Mouse (Mus musculus): ENCODE measurements around the gene Tspan7. TPM values are rescaled to one million over a fixed set of nuclear protein-coding genes. Genes with fewer than 3 reads are reported as not detected.
A peak's percentile ranks its signal among the peaks of the same experiment; 100 is the strongest.

Tspan7 gene
- 44.4 and 46.4 TPM in 2 replicates for polyA plus RNA-seq (2015; fragmentation: Nextera tagmentation; extraction: Ambion mirVana)

GRCm38 (mm10) chrX:10484872-10485569, at the start of gene Tspan7:
Gene Tspan7, plus strand, starts transcription at chrX:10485158.
- no peaks in the 10 kb centered on the region for H3K4me1 ChIP-seq (ENCODE audit: insufficient read depth)
- H3K4me3 ChIP-seq (ENCODE audit: low read depth, low read length), result peak within 1 kb of the TSS; percentile 46
- ATAC-seq (peak; percentile 84), DNase-seq (peak; percentile 69)
- H3K27ac ChIP-seq (ENCODE audit: low read depth), result peak within 1 kb of the TSS; percentile 64
- peak within 1 kb of the TSS; percentile 64 for H3K4me2 ChIP-seq (ENCODE audit: low read depth, low read length)
- H3K9me3 ChIP-seq (ENCODE audit: low read length), result no peaks in the 10 kb centered on the region
- peaks cover 4% of the 10 kb centered on the region; the same call in 1 of the 2 replicates for H3K27me3 ChIP-seq (ENCODE audit: insufficient read depth, low read length)
- H3K9ac ChIP-seq (replicated peaks), result peak within 1 kb of the TSS; percentile 48
- 12% methylated on average over 28 of the region's 41 CpGs for WGBS (ENCODE audit: insufficient replicate concordance)
- no peaks in the 10 kb centered on the region for H3K36me3 ChIP-seq (replicated peaks; ENCODE audit: insufficient read depth, low read length)
- TF ChIP-seq EP300 (IDR thresholded peaks at IDR 0.05; ENCODE audit: low read depth) (no peak), CTCF (IDR thresholded peaks at IDR 0.05; ENCODE audit: low read depth) (no peak)

DNA sequence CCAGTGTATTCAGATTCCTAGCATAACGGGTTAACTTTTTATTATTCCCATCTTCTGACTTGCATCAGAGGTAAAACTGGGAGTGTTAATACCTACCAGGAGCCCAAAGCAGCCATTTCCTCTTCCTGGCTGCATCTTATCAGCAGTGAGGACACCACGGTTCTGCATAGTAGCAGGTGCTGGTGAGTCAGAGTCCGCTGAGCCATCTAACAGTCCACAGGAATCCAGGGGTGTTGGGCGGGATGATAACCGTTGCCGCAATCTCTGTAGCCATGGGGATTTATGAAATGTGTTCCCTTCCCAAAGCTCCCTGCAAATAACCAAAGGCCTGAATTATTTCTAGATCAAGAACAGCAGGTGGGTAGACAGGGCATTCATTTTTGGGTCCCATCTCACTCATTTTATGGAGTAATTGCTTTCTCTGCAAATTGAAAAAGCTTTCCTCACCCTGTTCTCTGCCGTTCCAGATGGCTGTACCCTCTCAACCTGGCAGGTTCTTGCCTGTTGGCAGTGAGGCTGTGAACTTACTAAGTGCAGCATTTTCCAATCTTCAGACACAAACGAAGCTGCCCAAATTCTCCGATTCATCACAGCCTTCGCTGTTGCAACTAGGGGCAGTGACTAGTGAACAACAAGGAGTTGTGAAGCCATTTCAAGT, 35.5 kb upstream of the Tspan7 start:
- Histone ChIP-seq H3K27ac (ENCODE audit: low read depth) (no peak overlapping the region), H3K36me3 (replicated peaks; ENCODE audit: insufficient read depth, low read length) (no peaks in the 10 kb centered on the region), H3K4me1 (ENCODE audit: insufficient read depth) (no peaks in the 10 kb centered on the region), H3K4me2 (ENCODE audit: low read depth, low read length) (no peak overlapping the region), H3K4me3 (ENCODE audit: low read depth, low read length) (no peak overlapping the region), H3K9ac (replicated peaks) (no peak overlapping the region), H3K27me3 (ENCODE audit: insufficient read depth, low read length) (no peaks in the 10 kb centered on the region), H3K9me3 (ENCODE audit: low read length) (no peaks in the 10 kb centered on the region)
- DNase-seq, result no peak
- TF ChIP-seq EP300 (IDR thresholded peaks at IDR 0.05; ENCODE audit: low read depth) (no peak), CTCF (IDR thresholded peaks at IDR 0.05; ENCODE audit: low read depth) (no peak)
- 73% methylated on average over 10 of the region's 10 CpGs for WGBS (ENCODE audit: insufficient replicate concordance)
- ATAC-seq, result no peak

DNA sequence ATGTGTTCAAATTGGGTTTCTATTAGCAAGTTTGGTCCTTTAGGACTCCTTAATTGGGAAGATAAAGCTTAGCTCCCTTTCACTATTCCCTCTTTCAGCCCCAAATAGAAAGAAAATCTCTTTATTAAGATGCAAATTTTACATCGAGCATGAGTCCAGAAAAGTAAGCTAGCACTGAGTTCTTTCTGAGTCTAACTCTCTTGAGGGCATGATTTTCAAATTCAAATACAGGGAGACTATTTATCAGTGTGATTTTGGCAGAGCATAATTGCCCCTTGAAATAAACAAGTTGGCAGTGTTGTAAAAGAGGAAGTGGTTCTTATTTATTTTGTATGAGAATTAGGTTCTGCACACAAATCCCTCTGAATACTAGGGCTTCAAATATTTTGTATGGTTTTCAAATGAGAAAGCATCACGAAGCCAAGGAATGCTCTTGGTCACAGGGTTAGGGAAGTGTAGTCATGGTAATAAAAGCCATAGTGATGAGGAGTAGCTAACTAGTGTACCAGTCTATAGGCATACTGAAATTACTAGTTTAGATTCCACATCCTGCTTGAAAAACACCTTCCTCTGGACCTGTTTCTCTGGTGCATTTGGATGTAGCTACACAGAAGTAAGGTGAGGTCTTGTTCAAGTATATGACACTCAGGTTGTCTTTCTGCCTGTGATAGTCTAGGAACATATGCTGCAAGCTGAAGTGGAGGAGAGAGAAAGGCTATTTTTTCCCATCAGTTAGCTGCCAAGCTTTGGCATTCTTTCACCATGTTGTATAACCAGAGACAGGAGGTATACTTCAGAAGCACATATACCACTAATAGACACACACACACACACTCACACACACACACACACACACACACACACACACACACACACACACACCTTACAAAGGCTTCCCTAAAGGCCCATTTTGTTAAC, 34.6 kb upstream of the Tspan7 start:
- Histone ChIP-seq H3K36me3 (replicated peaks; ENCODE audit: insufficient read depth, low read length) (no peaks in the 10 kb centered on the region), H3K4me1 (ENCODE audit: insufficient read depth) (no peaks in the 10 kb centered on the region), H3K9ac (replicated peaks) (no peak overlapping the region), H3K9me3 (ENCODE audit: low read length) (no peaks in the 10 kb centered on the region), H3K27ac (ENCODE audit: low read depth) (no peak overlapping the region), H3K27me3 (ENCODE audit: insufficient read depth, low read length) (no peaks in the 10 kb centered on the region), H3K4me2 (ENCODE audit: low read depth, low read length) (no peak overlapping the region), H3K4me3 (ENCODE audit: low read depth, low read length) (no peak overlapping the region)
- TF ChIP-seq CTCF (IDR thresholded peaks at IDR 0.05; ENCODE audit: low read depth) (no peak), EP300 (IDR thresholded peaks at IDR 0.05; ENCODE audit: low read depth) (no peak)
- no peak for ATAC-seq
- no peak for DNase-seq
- WGBS (ENCODE audit: insufficient replicate concordance), result 61% methylated on average over 2 of the region's 2 CpGs

DNA sequence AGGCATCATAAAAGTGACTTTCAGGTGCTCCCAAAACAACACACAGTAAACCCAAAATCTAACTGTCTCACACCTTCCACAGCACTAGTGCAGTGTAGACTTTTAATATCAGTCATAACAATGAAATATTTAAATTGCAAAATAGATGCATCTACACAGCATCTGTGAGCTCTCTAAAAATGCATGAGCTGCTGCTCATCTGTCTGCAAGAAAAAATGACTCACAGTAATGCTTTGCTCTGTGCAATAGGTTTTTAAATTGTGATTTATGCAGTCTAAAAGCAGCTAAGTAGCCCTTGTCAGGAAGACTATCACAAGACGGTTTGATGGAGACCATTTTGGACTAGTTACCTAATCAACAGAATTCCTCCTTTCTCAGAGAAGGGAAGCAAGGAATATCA, 31.2 kb upstream of the Tspan7 start:
- Histone ChIP-seq H3K4me3 (ENCODE audit: low read depth, low read length) (no peak overlapping the region), H3K9me3 (ENCODE audit: low read length) (no peaks in the 10 kb centered on the region), H3K36me3 (replicated peaks; ENCODE audit: insufficient read depth, low read length) (no peaks in the 10 kb centered on the region), H3K27ac (ENCODE audit: low read depth) (no peak overlapping the region), H3K4me2 (ENCODE audit: low read depth, low read length) (no peak overlapping the region), H3K4me1 (ENCODE audit: insufficient read depth) (no peaks in the 10 kb centered on the region), H3K27me3 (ENCODE audit: insufficient read depth, low read length) (no peaks in the 10 kb centered on the region), H3K9ac (replicated peaks) (no peak overlapping the region)
- TF ChIP-seq CTCF (IDR thresholded peaks at IDR 0.05; ENCODE audit: low read depth) (no peak), EP300 (IDR thresholded peaks at IDR 0.05; ENCODE audit: low read depth) (no peak)
- 67% methylated on average over 1 of the region's 1 CpGs for WGBS (ENCODE audit: insufficient replicate concordance)
- DNase-seq (no peak), ATAC-seq (no peak)

- Histone ChIP-seq H3K4me1 (ENCODE audit: insufficient read depth) (no peaks in the 10 kb centered on the region), H3K9ac (replicated peaks) (no peak overlapping the region), H3K27ac (ENCODE audit: low read depth) (no peak overlapping the region), H3K4me3 (ENCODE audit: low read depth, low read length) (no peak overlapping the region), H3K36me3 (replicated peaks; ENCODE audit: insufficient read depth, low read length) (no peaks in the 10 kb centered on the region), H3K27me3 (ENCODE audit: insufficient read depth, low read length) (no peaks in the 10 kb centered on the region), H3K4me2 (ENCODE audit: low read depth, low read length) (no peak overlapping the region), H3K9me3 (ENCODE audit: low read length) (no peaks in the 10 kb centered on the region)
- ATAC-seq (no peak), DNase-seq (no peak)
- 75% methylated on average over 3 of the region's 3 CpGs for WGBS (ENCODE audit: insufficient replicate concordance)
- no peak for TF ChIP-seq CTCF (IDR thresholded peaks at IDR 0.05; ENCODE audit: low read depth)
- no peak for TF ChIP-seq EP300 (IDR thresholded peaks at IDR 0.05; ENCODE audit: low read depth)
Observed at GRCm38 (mm10) chrX:10457256-10457655, 27.7 kb upstream of the Tspan7 start.

- Histone ChIP-seq H3K9me3 (ENCODE audit: low read length) (no peaks in the 10 kb centered on the region), H3K4me2 (ENCODE audit: low read depth, low read length) (no peak overlapping the region), H3K27ac (ENCODE audit: low read depth) (no peak overlapping the region), H3K36me3 (replicated peaks; ENCODE audit: insufficient read depth, low read length) (no peaks in the 10 kb centered on the region), H3K4me1 (ENCODE audit: insufficient read depth) (no peaks in the 10 kb centered on the region), H3K9ac (replicated peaks) (no peak overlapping the region), H3K27me3 (ENCODE audit: insufficient read depth, low read length) (no peaks in the 10 kb centered on the region), H3K4me3 (ENCODE audit: low read depth, low read length) (no peak overlapping the region)
- TF ChIP-seq CTCF (IDR thresholded peaks at IDR 0.05; ENCODE audit: low read depth) (no peak), EP300 (IDR thresholded peaks at IDR 0.05; ENCODE audit: low read depth) (no peak)
- 72% methylated on average over 1 of the region's 1 CpGs for WGBS (ENCODE audit: insufficient replicate concordance)
- DNase-seq (no peak), ATAC-seq (no peak)
Observed at GRCm38 (mm10) chrX:10477088-10477487, 7.9 kb upstream of the Tspan7 start.
